Mouse (Mus musculus): ENCODE results near the gene Hadha.

Hadha gene

DNA sequence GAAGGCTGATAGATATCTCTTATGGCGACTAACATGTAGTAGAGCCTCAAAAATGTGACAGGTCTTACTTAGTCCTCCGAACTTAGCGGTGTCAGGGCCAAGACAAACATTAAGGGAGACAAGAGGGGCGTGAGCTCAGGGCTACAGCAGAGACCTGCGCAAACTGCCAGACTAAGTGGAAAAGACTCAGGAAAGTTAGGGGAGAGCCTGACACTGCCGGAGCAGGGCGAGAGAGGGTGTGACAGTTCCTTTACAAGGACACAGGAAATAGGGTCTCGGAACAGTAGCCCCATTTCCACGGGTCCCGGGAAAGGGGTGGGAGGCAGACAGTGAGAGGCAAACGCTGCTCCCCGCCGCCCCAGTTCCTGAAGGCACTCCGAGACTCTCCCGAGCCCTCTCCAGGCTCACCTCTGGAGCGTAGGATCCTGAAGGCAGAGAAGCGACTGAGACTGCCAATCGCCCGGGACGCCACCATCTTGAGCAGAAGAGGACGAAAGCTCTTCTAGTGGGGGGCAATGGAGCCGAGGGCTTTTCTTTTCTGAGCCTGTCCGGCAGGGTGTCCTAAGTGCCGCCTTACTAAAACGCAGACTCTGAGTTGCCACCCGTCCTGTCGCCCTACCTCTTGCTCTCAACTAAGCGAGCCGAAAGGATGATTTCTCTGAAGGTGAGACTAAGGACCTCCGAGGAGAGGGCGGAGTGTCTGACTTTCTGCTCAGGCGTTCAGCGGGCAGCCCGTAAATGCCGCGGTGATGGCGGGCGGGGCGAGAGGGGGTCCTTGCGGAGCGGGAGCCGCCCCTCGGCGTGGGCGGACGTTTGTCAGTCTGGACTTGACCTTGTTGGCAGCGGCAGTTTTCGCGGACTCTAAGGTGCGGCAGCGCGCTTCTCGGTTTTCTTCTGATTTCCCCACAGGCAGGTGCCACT is at the start of gene Hadha, which contains the start of gene Hadhb:
Gene Hadha (minus strand): TSS at position 689 of the 921 bp plus-strand sequence.
Gene Hadhb (plus strand): TSS at position 775 of the 921 bp plus-strand sequence.
- DNase-seq: peak; percentile 93

DNA sequence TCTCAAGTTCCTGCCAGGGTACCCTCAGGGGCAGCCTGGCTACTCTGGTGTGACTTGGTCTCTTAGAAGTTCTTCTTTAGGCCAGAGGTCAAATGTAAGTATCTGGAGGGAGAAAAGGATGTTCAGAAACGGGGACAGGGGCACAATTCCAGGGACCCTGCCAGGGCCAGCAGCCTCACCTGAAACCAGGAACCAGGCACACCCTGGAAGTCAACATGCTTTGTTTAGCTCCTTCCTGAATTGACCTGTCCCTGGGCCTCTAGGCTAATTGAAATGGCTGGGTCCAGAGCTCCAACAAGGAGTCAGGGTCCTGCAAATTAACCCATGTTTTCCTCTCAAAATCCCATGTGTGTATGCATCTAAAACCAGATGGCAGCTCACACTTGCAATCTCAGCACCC is 49.5 kb upstream of the Hadha start:
- no peak for DNase-seq

DNA sequence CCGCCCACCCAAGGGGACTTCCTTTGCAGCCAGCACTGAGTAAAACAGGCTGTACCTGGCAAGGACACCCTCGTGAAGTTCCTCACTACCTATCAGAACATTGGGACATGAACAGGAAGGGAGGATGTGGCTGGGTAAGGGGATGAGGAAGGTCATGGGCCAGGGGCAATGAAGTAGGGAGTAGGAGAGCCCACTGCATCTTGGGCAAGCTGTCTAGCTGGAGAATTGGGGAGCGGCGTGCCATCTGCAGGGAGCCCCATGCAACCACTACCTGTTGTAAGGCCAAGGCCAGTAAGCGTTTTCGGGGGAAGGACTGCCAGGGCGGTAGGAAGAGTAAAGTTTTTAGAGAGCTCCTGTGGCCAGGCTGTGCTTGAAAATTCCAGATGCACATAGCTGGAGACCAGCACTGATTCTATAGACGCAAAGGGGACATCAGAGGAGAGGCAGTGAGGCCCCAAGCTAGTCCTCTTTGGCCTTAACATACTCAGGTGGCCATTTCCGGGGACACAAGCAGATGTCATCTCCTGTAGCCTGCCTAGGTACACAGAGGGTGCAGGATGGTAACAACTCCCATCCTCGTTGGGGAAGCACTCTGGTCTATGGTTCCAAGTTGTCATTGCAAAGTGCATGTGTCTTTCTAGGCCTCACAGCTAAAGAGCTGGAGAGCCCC is 48.4 kb upstream of the Hadha start:
- DNase-seq: no peak

DNA sequence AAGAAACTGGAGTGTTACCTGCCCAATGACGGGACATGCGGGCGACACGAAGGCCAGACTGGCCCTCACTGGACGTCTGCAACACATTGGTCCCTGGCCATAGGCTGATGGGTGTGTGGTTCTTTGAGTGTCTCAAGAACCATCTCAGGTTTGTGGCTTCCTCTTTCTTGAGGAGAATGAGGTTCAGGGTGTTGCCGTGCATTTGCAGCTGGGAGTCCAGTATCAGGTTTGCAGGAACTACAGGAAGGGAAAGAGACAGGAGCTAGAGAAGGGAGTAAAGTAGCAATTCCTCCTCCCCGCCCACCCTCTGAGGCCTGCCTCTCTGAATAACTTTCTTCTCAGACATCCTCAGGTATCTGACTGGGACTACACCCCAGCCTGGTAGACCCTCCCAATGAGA is 47.3 kb upstream of the Hadha start:
- DNase-seq: no peak

DNA sequence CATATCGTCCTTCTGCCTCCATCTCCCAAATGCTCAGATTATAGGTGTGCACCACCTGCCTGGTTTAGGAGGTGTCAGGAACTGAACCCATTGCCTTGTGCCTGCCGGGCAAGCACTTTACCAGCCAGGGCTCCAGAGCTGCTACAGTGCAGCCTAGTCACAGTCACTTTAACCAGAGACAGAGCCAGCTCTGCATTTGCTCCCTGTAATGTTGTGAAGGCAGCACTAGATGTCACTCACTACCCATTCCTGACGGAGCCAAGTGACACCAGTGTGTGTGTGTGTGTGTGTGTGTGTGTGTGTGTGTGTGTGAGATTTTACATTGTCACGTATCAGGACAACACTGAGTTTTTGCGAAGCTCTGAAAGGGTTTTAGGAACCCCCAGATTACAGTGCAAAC is 46.6 kb upstream of the Hadha start:
- DNase-seq: peak; percentile 8

DNA sequence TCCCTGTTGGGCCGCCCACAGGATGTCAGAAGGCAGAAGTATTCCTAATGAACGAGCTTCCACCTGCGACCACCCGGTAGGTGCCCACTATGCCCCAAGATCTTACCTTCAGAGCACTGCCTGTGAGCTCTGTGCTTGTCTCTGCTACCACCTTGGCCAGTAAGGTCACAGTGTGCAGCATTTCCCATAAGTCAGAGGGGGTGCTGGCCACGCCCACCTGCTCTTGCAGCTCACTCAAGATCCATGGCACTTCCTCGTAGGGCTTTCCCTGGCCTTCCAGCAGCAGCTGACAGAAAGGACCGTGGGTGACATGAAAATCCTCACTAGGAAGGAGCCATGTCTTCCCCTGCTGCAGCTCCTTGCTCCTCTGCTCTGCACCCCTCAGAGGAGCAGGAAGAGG is 43.3 kb upstream of the Hadha start:
- no peak for DNase-seq

DNA sequence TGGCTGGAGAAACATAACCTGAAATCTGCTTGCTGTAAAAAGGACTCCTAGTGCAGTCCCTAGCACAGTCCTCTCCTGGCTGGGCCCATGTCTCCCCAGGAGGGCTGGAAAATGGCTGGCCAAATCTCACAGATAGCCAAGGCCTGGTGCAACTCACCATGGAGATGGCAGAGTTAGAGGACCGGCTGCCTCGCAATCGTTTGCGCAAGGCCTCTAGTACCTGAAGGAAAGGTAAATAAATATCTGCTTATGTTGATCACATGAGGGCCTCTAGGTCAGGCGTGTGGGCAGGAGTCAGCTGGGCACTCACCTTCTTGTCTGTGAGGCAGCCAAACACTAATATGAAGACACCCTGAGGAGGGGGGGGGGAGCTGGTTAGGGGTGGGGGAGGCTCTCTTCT is 40.4 kb upstream of the Hadha start:
- no peak for DNase-seq

DNA sequence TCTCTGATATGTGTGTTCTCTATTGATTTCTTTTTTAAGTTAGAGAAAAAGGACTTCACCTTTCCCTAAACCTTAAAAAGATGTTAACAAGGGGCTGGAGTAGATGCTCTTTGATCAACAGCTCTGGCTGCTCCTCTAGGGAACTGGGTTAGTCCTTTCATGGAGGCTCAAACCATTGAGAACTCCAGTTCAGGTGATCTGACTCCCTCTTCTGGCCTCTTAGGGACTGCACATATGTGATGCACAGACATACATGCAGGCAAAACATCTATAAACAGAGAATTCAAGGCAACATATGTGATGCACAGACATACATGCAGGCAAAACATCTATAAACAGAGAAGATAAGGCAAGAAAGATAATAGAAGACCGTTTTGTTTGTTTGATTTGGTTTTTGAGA is 37.5 kb upstream of the Hadha start:
- DNase-seq: no peak

DNA sequence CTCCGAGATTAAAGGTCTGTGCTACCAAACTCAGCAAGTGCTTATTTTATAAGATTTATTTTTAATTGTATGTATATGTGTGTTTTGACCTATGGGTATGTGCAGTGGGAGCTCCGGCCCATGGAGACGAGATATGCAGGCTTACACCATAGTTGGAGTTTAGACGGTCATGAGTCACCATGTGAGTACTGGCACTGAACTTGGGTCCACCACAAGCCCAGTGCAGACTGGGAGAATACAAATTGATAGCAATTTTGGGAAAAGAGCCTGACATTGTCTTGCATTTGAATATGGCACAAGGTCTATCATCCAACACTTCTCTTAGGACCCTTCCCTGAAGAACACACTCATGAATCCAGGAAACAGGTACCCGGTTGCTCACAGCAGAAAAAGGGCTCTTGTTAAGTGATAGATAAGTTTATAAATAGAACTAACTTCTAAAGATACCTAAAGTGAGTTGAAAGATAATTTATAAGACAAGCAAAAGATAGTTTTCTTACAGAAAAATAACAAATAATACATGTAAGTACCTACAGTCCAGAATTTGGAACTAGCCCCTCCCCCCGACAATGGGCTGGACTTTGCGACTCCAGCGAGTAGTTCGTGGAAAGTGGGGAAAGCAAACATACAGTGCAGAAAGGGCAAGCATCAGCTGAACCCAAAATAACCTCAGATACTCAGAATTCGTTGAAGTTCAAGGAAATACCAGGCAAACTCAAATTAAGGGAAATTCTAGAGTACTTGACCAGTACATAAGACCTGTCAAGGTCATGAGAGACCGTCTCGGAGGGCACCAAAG is 32.9 kb upstream of the Hadha start:
- no peak for DNase-seq

DNA sequence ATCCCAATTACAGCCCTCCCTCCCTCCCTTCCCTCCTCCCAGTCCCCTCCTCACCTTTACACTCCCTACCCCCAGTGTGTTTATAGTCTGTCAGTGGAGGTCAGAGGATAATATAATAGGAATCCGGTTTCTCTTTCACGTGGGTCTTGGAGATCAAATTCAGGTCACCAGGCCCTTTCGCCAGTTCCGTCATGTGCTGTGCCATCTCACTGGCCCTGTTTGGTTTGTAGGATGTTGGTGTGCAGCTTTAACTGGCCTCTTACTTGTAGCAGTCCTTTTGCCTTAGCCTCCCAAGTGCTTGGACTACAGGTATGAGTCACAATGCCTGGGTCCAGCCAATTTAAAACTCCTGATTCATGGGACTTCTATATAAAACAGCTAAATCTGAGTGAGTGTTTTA is 20.8 kb upstream of the Hadha start:
- DNase-seq: no peak

DNA sequence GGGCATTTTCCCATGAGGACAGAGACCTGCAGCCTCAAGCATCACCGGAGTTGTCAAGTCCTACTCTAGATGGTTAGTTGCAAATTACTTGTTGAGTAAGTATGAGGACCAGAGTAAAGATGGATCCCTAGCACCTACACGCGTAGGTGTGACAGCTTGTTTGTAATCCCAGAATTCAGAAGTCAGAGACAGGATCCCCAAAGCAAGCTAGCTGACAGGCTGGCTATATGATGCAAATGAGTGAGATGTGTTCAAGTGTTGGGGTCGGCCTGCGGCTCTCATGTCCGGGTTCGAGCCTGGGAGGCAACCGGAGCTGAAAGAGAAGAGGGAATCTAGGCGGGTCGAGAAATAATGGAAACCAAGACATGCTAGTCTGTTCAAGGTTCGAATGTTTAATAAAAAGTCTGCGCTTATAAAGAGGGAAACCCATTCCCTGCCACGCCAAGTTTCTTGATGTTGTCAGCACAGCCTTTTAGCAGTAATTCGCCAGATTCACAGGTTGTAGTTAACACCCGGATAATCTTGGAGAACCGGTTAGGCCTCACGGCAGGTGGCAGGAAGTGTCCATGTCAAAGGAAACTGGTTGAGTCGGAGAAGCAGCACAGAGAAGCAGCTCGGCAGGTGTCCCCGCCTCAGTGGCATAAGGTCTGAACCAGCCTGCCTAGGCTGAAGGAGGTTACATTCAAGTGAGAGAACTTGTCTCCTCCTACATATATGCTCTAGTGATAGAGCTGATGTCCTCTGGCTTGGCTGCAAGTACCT is 18.1 kb upstream of the Hadha start:
- no peak for DNase-seq

DNA sequence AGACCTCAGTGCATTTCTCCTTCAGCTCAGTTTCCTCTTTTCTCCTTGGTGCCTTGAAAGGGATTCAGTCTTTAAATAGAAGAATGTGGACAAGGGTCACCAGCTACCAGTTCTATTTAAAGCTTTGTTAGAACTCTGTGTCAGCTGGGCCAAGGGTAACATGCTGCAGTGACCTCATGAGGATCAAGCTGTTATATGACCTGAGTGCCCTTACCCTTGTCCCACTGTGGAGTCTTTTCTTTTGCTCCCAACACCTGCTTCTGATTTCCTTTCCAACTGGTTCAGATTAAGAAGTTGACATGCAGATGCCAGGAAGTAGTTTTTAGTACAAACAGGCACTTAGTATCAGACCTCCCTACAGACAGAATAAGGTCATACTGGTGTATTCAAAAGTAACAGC is 17.2 kb upstream of the Hadha start:
- DNase-seq: no peak

DNA sequence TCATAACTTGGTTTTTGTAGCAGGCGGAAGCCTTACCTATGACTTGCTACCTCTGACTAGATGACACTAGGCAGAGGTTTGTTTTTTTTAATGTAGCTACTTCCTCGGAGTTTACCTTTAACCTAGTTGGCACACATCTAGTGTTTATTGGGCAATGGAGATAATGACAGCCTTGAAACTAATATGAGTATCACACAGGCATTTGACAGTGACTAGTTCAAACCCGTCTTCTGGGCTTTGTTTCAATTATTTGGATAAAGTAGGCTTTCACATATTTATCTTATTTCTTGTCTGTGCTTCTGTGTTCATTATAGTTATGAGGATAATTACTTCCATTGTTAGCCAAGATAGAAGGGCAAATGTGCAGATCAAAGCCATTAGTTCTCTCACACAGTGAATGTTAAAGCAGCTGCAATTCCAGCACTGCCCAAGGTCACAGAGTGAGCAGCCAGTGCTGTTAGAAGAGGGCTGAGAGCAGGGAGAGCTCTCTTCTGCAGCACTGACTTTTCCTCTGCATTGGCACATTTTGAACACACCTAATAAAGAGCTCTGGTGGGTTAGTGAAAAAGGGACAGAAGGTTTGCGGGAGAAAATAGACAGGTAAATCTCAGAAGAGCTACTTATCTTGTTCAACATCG is 15.5 kb upstream of the Hadha start:
- DNase-seq: no peak

DNA sequence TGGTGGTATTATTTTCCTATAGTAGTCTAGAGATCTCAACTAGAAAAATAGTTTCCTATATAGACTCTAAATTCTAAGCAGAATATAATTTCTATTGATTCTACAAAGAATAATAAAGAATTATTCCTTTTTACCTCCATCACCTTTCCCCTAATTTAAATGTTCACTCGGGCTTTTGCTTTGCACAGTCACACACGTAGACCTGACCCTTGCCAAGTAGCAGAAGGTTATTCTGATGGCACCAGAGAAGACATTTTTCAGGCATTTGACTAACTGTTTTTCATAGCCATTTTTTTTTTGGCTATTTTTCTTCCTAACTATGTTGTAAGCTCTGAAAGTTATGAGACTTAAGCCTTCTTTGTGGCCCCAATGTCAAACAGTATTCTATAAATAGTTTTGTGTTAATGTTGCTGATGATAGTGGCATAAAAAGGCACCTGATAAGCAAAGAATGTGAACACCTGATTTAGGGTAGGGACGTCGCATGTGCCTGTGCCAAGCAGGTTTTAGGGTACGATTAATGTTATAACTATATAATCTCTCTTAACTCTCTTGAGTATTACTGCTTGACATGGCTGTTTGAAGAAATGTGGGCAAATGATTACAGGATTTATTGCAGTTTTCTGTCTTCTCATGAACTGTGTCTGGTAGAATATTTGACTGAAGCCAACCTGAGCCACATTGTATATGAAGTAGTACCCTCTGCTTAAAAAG is 10.4 kb upstream of the Hadha start:
- DNase-seq: no peak

DNA sequence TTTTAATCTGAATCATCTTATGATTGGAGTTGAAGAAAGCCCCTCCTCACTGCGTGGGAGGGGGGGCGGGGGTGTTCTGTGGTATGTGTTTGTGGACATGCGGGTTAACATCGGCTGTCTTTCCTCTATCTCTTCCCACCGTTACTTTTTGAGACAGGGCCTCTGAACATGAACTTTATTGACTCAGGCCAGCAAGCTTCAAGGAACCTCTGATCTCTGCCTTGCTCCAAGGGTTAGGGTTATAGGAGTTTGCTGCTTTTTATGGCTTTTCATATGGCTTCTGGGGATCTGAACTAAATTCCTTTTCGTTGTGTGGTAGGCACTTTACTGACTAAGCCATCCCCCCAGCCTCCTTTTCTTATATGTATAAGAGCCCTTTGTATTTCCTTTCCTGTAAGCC is 7.4 kb upstream of the Hadha start:
- DNase-seq: no peak

DNA sequence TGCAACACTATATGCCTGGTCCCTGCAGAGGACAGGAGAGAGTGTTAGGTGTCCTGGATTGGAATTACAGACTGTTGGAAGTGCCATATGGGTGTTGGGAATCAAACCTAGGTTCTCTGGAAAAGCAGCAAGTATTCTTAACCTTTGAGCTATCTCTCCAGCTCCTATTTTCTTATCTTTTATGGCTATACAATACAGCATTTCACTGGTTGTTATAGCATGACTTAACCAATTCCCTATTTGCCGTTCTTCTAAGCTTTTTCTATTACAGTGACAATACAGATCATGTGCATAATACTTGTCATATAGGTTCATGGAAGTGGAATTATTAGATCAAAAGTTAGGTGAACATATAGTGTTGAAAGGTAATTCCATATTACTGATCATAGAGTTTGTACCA is 6.9 kb upstream of the Hadha start:
- no peak for DNase-seq

DNA sequence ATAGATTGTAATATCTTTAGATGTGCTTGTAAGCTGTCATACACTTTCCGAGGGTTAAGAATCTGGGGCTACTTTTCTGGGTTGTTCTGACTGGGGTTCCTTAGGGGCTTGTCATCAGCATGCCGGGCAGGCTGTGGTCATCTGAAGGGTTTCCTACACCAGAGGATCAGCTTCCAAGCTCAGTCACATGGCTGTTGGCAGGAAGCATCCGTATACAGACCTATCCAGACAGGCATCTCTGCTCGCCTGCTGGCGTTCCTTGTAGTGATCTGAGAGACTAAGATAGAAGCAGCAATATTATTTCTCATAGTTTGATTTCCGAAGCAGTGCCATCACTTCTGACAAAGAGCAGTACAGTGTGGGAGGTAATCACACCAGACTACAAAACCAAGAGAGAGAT is 4.6 kb upstream of the Hadha start:
- peak; percentile 30 for DNase-seq

DNA sequence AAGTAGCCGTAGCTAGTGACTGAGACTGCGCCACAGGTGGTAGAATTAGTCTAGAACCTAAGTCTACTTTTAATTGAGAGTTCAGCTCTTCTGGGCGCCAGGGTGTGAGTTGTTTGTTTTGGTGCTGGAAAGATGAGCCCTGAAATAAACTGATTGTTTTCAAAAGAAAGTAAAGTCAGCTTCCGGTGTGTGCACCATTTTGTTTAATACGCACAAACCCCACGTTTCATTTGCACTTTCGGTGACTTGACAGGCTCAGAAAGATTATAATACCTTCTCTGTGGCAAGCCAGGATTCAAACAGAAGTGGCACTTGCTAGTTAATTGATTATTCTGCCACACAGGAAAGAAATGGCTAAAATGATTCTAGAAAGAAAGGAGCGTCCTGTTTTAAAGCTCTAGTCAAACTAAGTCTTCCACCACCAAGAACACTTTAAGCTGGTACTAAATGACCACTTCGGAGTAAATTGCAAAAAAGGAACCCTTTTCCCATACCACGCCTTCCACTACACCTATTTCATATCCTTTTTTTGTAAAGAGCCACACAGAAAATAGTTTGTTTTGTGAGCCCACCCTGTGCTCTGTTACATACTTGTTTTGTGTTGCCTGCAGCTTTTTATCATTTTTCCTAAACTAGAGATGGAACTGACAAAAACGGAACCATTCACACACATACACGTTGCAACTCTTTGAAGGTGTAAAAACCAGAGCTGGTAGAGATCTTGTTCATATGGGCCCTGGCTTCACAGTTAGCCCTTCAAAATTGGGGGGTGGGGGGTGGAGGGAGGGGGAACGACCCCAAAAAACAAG is 1.1 kb upstream of the Hadha start:
- no peak for DNase-seq

DNA sequence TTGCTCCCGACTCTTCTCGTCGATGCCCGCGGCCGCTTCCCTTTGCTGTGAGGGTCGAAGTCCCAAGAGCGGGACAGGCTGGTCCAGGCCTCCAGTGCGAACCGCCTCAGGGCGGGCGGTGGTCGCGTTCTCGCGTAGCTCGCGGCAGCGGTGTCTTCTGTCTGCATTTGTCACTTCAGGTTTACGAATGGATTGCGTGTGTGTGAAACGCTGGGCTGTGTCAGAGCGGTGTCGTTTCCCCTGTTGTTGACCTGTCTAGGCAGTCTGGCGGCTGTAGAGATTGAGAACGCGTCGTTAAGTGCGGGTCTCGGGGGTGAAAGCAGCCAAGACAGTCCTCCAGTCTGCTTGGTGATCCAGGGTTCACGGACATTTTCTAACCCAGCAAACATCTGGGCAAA is 432 bp upstream of the Hadha start:
- DNase-seq: no peak

DNA sequence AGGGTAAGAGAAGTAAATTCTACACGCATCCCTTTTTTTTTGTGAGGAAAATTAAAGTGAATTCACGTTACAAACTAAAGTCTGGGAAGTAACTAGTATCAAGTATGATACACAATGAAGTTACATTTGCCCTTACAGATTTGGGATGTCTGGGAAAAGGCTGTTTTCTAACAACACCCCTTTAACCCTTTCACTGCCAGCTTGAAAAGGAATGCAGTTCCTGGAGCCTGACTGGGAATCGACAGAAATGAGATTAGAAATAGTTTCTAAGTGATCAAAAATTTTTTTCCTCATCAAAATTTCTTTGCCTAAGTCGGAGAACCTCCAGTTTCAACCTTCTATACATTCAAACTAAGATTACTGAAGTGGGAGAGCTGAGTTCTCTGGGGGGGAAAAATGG is 949 bp downstream of the Hadha start:
- no peak for DNase-seq

DNA sequence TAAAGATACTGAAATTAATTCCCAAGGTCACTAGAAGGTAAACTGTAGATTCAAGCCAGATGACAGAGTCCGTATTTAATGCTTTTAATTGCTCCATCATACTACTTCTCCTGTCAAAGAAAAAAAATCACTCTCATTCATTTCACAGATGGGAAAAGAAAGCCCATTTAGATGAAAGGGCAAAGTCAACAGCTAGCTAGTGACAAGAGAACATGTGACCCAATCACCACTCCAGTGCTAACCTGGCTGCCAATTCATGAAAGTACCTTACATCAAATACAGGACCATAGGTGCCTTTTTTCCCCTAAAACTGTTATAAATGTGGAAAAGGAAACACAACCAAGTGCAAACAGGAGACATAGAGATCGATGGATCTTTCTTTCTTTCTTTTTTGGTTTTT is 1.7 kb downstream of the Hadha start:
- no peak for DNase-seq

All from cerebellum, adult 9-11 months (tissue).